In the genomic region with DNA sequence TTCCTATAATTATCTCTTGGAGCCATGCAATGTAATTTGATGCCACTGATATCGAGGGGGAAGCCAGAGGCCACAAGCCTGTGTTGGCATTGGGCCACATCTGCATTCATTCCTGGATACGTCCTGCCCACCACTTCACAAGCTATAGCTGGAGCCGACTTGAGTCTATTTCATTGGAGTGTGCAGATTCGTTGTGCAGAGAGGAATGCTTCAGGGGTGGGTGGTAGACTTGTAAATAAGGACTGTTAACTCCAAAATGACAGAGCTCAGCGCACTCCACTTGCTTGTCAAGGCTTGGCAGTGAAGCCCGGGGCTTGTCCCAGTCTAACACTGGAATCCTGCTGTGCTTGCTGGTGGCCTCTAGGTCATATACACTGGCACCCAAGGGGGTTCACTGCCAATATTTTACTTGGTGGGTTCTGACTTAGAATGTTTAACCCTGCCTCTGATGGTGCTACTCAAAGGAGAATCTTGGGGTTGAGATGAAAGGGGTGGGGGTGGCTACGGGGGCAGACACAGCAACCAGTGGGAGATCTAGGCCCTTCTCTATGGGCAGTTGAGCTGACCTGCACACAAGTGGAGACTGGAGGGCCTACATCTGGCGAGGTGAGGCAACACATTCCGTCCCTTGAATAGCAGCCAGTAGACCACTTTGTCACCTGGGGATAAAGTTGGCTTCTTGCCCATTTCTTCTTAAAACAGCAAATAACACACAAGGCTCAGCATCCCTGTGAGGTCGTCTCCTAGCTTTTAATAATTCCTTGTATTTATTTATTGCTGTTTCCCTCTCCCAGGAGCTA, we compare ENCODE assay signal across 9 mouse cellular contexts.
DNase-seq lines count a peak whose midpoint lies in the region; ATAC-seq and TF ChIP-seq lines count a peak whose summit lies in the region.
"Had no signal": no experiment of that assay in that cellular context is flagged by ENCODE, and none has a peak within 500 bp of the region (broad histone marks: within the 10 kb centered on the region; RNA-seq: fewer than 3 reads in every experiment).

No protein-coding gene starts in this region.

- TF ChIP-seq POLR2A in lung, adult 2 months (IDR thresholded peaks at IDR 0.05; ENCODE audit: borderline replicate concordance, extremely low read depth, low read depth, low read length): no peak
- no peak for TF ChIP-seq POLR2A in myocyte (IDR thresholded peaks at IDR 0.05; ENCODE audit: insufficient read length, low read depth)

- peak; percentile 49 for DNase-seq in embryo, embryonic 10 days (ENCODE audit: low spot score)
- DNase-seq in embryo, embryonic 9.5 days (ENCODE audit: extremely low spot score): no peak
- peak; percentile 23 to 33 for DNase-seq in lung, postnatal 4 days
- no peak for DNase-seq in lung, adult 2 months
- DNase-seq in right cerebral cortex, postnatal 14 days: no peak
- no peak for DNase-seq in spleen, adult 12 weeks (ENCODE audit: low spot score)
- DNase-seq: kidney, postnatal 25 days had no signal

- ATAC-seq in heart, embryonic 16.5 days (replicated peaks; ENCODE audit: extremely low read depth, insufficient read depth, low FRiP score): peak; percentile 87

- no peak overlapping the region for H3K4me3 ChIP-seq in lung, adult 2 months (replicated peaks; ENCODE audit: extremely low read depth, low read depth, low read length)
- H3K4me3 ChIP-seq in heart, embryonic 16.5 days (ENCODE audit: low read length): no peak overlapping the region
- H3K4me3 ChIP-seq in myocyte: no peak overlapping the region

- no peak overlapping the region for H3ac ChIP-seq in myocyte (ENCODE audit: control insufficient read depth, insufficient read length)

- H3K36me3 ChIP-seq in heart, embryonic 16.5 days (ENCODE audit: control insufficient read depth, insufficient read depth): peaks cover 7% of the 10 kb centered on the region
- H3K36me3 ChIP-seq in myocyte (ENCODE audit: control insufficient read depth, insufficient read depth): no peaks in the 10 kb centered on the region

- H3K9ac ChIP-seq in heart, embryonic 16.5 days (ENCODE audit: low read length): 0 out of 2 replicates have a peak overlapping the region, but pooled peaks have one; percentile 25

- 46% methylated on average over 10 of the region's 10 CpGs for WGBS in lung, adult 2 months
- WGBS in heart, embryonic 16.5 days: 20% methylated on average over 10 of the region's 10 CpGs

- H3K4me1 ChIP-seq in lung, adult 2 months (ENCODE audit: control insufficient read depth, insufficient read depth, low read length): no peaks in the 10 kb centered on the region
- peaks cover 45% of the 10 kb centered on the region for H3K4me1 ChIP-seq in heart, embryonic 16.5 days (ENCODE audit: control insufficient read depth, insufficient read depth, low read length)

- TF ChIP-seq CTCF in lung, adult 2 months (IDR thresholded peaks at IDR 0.05; ENCODE audit: insufficient read depth, low read length): no peak

- peaks cover 4% of the 10 kb centered on the region for H3K79me2 ChIP-seq in myocyte (ENCODE audit: control insufficient read depth, insufficient read depth)

- H3K9me3 ChIP-seq in heart, embryonic 16.5 days (replicated peaks; ENCODE audit: control insufficient read depth, low read length): peaks cover 5% of the 10 kb centered on the region; the same call in 1 of the 2 replicates

- no peaks in the 10 kb centered on the region for H3K27me3 ChIP-seq in heart, embryonic 16.5 days (ENCODE audit: control insufficient read depth, insufficient read depth, low read length)
- no peaks in the 10 kb centered on the region for H3K27me3 ChIP-seq in myocyte (ENCODE audit: control insufficient read depth, insufficient read depth, insufficient read length)

- H3K4me2 ChIP-seq in heart, embryonic 16.5 days (ENCODE audit: low read depth, low read length): peak overlapping the region; percentile 36
- peak overlapping the region; percentile 55 for H3K4me2 ChIP-seq in myocyte (ENCODE audit: low read depth)

- H3K27ac ChIP-seq in heart, embryonic 16.5 days (ENCODE audit: low read length): peak overlapping the region; percentile 86

TF ChIP-seq in myocyte, 11 proteins besides CTCF, POLR2A, EP300 and RAD21:
- no peak for TF ChIP-seq TCF3 (IDR thresholded peaks at IDR 0.05; ENCODE audit: insufficient read length, low read depth)

Comparison
In these comparisons a context has a peak if more than half of its experiments do, and no peak if none do; other contexts are left out.
1. DNase-seq: peak in embryo, embryonic 10 days (single experiment) and lung, postnatal 4 days (2 of 2); none in embryo, embryonic 9.5 days (single experiment), lung, adult 2 months (single experiment), right cerebral cortex, postnatal 14 days (single experiment) and spleen, adult 12 weeks (single experiment).